Mouse (Mus musculus) right cerebral cortex, postnatal 4 days (tissue): ENCODE measurements at regions not wholly inside any gene's neighbourhood (a gene's known extent, or its start where the extent isn't known, plus 50 kb on each side); places are given as distances from the start of the nearest gene placed in this dataset.
A peak's percentile ranks its signal among the peaks of the same experiment; 100 is the strongest.
"Not testable (repeated sequence)": the region's sequence is repeated elsewhere in the genome, so short reads cannot be mapped to it uniquely, and the experiment has no call there.

Source experiments
- DNase-seq: peaks from one replicate; pipeline ENCODE4 v3.0.0-alpha.2; 2022

DNA sequence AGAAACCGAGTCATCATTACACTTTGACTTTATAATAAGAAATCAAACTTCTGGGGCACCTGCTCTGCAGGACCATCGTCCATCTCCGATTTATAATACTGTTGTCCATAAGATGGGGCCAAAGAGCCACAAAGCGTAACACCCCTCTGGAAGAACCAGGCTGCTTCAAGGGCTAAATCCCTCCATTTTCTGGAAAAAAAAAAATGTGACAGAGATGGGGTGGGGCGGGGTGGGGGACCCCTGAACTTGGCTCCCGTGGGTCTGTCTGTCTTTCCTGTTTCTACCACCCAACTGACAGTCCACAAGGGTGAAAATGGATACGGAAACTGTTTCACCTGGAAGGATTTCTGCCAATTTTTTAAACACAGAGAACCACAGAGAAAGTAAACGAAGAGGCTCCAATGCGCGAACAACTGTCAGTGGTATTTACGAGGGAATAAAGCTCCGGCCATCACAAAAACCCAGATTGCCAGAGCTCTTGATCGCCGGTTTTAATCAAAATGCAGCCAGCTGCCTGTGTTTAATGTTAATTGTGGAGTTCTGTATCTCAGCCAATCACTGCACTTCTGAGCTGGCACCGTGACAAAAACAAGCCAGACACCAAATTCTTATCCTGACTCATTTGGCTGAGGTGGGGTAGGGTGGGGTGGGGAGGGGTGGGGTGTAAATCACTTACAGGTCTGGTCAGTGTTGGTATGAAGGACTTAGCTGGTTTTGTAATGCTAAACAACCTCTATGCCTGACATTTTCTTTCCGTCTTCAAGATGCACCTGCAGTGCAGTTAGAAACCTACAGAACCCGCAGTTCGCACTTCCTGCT lies 122.5 kb upstream of the Dapk1 start:
- DNase-seq: peak; percentile 59

DNA sequence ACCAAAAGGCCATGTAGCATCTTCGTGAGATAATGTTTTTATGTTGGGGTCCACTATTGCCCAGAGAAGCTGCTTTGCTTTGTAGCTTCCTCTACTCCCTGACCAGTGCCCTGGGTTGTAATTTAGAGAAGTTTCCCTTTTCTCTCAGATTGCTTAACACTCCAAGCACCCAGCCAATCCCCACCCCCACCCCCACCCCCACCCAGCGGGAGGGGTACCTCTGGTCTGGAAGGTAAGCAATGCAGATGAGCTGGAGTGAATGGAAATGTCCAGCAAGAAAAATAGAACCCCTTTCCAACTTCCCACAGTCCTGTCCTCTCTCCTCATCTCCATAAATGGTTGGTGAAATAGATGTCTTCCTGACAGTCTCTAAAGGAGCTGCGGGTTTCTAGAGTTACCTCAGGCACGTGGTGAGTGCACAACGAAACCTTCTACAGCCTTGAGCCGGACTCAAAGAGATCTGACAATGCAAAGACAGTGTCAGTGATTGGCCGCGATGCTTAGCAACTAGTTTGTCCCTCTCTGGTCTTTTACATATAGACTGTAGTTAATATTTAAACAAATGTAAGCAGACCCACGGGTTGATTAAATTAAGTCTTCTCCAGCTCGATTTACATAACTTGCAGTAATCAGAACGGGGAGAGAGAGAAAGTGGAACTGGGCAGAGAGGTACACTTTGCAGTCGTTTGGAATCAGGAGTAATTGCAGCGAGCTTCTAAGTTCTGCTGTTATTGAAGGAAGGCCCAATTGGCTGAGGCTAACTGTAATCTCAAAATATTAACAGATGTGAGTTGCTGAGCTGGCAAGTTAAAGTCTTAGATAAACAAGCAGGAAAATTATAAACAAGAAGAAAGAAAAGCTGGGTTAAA lies 121.7 kb upstream of the Dapk1 start:
- DNase-seq: no peak

DNA sequence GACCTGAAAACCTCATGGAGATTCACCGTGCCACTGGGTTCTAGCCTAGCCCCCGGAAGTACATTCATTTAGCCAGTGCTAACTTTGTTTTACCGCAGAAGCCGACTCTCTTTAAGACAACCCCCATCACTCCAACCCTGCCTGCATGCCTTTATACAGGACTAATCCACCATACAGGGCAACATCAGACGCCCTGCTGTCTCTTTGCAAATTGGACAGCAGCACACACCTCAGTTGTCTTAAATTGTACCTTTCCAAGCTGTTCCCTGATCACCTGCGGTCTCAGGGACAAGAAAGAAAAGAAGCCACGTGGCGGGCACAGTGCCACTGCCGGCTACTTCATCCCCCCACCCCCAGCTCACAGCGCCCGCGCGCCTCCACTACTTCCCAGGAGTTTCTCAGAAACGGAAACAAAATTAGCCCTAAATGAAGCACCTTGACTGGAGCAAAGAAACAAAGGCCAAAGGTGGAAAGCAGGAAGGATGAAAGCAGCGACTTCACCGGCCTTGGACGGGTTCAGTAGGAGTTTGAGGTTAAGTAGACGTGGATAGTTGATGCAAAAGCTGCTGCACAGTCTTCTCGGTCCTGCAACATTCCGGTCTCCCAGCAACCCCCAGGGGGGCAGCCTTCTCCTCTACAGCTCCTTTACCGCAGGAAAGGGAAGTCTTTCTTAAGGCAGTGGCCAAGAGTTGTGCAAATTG lies 120.9 kb upstream of the Dapk1 start:
- DNase-seq: no peak

DNA sequence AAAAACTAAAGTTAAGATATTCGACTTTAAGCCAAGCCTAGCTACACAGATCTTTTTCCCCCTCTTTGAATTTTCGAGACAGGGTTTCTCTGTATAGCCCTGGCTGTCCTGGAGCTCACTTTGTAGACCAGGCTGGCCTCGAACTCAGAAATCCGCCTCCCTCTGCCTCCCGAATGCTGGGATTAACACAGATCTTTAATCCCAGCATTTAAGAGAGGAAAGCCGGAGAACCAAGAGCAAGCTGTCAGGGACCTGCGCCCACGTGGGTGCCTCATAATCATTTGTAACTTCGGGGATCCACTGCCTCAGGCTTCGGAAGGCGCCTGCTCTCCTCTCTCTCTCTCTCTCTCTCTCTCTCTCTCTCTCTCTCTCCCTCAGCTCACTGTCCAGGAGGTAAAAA lies 120.3 kb upstream of the Dapk1 start:
- DNase-seq: not testable (repeated sequence)

DNA sequence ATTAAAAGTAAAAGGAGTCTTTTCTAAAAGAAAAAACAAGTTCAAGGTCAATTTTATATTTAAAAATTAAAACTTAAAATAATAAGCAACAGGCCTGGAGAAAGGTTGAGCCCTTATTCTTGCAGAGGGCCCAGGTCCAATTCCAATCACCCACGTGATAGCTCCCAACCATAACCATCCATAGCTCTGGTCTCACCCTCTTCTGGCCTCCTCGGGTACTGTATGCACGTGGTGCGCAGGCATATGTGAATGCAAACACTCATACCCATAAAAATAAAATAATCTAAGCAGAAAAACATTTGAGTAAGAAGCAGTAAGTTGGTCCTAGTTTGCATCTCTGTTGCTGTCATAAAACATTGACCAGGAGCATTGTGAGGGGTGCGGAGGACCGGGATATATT lies 119.8 kb upstream of the Dapk1 start:
- no peak for DNase-seq

DNA sequence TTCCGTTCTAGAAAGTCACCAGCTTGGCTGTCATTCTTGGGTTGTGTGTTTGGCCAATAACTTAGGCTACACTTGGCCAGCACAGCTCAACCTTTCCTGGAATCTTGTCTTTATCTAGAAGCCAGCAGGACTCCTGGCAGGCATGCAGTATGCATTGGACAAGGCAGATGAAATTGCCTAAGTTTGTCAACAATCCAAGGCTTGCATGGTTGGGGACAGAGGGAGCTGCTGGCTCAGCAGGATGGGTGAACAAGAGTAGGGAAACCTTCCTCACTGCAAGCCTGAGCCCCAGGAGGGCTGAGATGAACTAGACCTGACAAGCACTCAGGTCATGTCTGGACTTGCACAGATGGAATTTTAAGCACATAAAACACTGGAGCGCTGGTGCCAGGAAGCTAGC lies 115.6 kb upstream of the Dapk1 start:
- no peak for DNase-seq

DNA sequence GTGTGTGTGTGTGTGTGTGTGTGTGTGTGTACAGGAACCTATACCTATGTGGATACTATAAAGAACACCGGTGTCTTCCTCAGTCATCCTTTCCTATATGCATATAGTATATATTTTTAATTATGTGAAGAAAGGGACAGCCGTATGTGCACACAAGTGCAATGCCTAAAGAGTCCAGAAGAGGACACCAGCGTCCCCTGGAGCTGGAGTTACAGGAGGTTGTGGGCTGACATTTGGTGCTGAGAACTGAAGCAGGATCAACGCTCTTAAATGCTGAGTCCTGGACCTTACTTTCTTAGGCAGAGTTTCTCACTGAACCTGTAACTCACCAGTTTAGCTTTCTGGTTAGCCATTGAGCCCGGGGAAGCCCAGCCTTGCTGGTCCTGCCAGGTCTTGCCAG lies 114.9 kb upstream of the Dapk1 start:
- DNase-seq: no peak

DNA sequence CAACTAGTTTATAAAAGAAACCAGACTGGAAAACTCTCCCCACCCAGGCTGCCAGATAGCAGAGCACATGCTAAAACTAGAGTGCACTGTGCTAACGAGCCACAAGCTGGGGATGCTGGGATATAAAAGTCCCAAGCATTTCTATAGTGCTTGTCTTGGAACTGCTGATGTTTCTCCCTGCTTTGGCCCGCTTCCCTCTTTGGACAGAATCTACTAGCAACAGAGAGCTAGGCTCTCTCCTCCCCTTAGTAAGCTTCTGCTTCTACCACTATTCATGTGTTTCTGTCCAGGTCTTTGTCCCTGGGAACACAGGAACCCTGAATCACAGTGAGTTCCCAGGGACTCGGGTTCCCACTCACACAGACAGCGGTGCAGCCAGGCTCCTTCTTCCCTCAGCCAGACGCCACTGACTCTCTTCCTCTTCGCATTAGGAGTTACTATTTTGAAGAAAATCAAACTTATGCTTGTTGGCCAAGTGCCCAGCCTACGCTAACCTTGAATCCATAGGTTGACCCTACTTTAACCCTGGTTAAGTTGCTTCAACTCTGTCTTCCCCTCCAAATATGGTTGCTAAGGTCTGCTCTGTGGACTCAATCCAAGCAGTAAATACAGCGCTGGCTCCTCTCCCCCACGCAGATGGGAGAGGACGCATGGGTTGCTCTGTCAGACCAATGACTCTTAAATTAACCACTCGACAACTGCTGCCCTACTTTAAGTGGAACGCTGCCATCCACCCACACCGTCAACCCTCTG lies 113.4 kb upstream of the Dapk1 start:
- DNase-seq: peak; percentile 52

DNA sequence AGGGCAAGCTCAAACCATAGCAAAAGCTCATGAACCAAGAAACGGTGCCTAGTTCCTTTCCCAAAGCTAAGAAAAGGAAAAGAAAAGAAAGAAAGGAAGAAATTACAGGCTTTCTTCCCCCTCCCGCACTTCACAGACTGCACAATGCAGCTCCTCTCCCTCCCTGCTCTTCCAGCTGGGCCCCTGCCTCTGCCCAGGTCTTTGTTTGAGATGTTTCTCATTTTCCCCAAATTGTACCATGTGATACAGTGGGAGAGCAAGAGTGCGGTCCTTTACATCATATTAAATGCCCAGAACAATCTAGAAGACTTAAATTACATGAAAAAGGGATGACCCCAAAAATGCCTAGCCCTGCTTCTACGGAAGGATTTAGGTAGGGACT lies 112.9 kb upstream of the Dapk1 start:
- DNase-seq: no peak

DNA sequence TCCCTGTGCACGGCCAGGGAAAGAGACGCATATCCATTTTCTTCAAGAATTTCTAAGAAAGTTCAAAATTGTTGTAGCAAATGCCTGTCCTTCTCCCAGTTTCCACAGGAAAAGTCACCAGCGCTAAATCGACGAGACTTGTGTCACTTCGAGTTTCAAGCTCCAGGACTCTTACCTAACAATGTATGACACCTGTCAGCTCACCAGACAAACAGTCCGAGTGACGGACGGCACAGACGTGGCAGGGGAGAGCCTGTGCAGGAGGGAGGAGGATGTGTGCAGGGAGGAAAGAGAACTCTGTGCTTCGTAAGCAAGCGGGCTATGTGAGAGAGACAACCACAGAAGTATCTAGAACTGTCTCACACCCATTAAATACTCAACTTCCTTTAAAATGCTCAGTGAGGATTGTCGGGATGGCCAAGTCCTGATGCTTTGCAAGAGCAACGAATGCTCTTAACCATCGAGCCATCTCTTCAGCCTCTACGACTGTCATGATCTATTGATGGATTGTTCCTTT lies 109.7 kb upstream of the Dapk1 start:
- no peak for DNase-seq

DNA sequence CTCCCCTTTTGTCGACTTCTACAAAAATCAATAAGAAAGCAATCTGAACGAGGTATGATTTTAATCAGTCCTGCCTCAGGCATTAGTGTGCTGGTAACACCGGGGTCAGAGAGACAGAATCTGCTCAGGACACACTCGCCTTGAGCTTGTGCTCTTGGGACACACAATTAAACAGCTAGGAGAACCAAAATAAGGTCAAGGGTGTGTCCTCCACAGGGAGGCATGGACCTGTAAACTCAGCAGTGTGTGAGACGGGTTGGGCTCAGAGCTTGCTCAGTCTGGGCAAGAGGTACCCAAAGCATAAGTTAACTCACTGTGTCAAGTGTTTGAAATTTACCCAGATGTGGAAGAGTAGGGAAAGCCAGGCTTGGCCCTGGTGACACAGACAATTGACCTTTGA lies 107.9 kb upstream of the Dapk1 start:
- no peak for DNase-seq

DNA sequence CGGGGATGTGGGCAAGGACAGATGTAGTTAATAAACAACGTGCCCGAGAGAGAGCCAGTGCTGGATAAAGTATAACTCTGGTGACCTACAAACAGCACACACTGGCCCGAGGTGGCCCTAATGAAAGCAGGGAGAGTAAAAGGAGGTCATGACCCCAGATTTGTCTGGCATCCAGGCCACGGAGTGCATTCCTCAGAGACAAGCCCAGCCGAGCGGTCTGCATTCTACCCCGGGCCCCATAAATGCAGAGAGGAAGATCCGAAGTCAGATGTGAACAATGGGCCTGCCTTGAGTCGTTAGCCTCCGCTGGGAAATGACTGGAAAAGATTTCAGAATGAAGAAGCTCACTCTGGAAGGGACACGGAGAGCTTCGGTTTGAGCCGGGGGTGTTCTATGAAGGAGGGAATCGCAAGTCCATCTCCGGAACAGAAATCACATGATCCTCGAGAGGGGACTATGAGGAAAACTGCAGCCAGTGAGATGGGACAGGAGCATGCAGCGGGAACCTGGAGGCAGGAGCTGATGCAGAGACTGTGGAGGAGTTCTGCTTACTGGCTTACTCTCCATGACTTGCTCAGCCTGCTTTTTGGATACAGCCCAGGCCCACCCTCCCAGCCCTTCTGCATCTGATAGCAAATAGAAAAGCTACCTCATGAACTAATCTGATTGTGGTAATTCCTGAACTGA lies 103.9 kb upstream of the Dapk1 start:
- DNase-seq: no peak

DNA sequence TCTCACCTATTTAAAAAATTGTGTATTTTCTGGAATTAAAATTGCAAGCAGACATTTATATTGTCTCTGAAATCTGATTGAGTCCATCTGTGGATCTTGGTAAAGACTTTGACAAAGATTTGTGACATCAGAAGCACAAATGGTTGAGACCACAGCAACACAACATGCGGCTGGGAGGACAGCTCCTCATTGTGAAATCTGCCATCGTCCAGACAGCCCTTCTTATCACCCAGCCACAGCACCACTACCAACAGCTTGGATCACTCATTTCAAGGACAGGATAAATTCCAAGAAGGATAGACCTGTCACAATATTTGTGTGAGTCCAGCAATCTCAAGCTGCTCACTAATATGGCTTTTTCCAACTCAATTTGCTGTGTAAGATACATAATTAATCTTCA lies 97.6 kb upstream of the Dapk1 start:
- DNase-seq: no peak

DNA sequence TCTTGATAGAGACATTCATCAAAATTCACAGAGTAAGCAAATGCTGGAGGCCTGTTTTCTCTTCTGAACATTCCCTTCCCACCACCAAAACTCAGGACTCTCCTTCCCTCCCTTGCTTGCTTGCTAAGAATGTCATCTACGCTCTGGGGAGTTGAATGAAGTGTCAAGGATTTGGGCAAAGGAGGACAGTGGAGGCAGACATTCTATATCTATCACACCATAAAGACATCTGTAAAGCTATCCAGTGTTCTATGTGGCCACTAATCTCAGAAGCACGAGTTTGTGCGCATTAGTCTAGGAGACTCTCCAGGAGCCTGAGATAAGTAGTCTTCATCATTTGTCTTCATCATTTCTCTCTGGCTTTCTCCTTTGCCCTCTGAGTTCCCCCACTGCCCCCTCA lies 94.1 kb upstream of the Dapk1 start:
- no peak for DNase-seq

DNA sequence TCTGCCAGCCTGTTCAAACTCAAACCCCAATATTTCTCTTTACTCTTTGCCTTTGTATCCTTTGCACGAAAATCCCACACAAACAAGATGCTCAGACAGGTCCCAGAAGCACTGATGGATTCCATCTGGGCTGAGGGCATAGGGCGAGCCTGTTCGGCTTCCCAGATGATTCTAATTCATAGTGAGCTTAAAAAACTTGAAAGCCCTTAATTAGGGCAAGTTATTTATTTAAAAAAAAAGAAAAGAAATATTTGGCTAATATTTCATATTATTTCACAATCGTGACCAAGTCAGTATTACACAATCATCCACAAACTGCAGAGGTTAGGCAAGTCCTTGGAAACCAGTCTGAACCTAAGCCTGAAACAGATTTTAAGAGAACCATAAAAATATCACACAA lies 93.7 kb upstream of the Dapk1 start:
- no peak for DNase-seq

DNA sequence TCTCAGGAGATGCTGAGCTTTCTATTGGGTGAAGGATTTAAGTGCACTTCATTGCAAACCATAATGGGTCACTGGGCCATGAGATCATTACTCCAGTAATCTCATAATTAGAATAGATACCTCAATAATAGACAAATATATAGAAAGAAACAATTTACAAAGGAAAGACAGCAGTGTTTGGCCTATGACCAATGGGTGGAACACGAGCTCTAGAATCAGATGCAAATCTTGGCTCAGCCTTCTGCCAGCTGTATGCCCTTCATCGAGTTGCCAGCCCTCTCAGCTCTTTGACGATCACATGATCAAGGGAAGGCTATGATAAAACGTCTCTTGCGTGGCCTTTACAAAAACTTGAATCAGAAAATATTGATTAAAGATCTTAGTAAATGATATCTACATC lies 92.9 kb upstream of the Dapk1 start:
- DNase-seq: no peak

DNA sequence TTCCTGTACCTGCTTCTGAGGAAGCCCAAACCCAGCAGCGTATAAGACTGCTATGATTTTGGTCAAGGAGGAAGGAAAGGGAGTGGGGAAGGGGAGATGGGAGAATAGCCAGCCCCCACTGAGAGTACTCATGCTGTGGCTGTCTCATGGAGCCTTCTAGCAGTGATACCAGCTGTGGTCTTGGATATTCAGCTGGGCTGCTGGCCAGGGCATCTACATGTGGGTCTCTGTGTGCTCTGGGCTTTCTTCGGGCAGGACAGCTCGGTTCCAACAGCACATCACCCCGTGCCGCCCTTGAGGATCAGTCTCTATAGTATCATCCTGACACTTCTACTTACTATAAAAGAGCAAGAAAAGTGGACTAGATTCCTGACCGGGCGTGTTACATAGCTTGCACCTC lies 90.6 kb upstream of the Dapk1 start:
- no peak for DNase-seq

DNA sequence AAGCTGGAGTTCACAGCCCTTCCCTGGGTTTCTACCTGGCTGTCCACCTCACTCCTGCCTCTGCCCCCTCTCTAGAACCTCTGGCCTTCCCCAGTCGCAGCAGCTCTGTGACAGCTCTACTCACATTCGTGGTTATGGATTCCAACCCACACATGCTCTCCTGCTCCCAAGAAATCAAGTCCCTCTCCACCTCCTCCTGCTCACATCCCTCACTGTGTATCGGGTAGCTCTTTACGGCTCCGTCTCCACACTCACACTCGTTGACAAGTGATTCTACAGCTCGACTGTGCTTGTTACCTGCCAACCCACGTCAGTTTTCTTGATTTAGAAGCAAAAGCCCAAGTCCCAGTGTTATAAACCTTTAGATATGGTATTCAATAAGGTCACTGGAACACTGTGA lies 90.1 kb upstream of the Dapk1 start:
- DNase-seq: no peak

DNA sequence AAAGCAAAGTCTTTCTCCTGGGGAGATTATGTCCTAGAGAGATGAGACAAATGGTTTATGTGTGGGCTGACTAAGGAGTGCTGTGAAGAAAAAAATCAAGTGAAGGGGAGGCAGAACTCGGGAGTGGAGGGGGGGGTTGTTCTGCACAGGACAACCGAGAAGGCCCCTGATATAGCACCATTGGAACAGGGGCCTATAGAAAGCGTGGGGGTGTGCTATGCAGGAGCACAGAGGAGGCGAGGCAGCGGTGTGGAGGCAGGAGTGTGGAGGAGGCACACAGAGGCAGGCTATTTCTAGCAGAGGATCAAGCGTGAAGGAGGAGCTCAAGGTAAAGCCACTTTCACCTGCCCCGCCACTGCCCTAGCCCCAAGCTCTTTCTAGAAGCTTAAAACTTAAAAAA lies 88.0 kb upstream of the Dapk1 start:
- DNase-seq: no peak

DNA sequence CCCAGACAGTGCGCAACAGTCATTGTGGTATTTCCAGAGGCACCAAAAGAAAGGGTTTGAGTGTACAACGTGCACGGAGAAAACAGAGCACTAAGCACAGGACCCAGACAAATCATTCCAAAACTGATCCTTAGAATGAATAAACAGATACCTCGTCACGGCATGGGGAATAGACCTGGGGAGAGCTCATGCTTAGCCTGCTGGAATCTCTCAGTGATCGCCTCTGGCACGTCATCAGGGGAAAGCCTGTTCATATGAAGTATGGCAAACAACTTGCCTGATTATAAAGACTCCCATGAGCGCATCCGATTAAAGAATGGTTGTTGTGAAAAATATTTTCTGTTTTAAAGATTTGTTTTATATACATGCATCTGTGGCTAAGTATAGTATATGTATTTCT lies 86.9 kb upstream of the Dapk1 start:
- DNase-seq: no peak

DNA sequence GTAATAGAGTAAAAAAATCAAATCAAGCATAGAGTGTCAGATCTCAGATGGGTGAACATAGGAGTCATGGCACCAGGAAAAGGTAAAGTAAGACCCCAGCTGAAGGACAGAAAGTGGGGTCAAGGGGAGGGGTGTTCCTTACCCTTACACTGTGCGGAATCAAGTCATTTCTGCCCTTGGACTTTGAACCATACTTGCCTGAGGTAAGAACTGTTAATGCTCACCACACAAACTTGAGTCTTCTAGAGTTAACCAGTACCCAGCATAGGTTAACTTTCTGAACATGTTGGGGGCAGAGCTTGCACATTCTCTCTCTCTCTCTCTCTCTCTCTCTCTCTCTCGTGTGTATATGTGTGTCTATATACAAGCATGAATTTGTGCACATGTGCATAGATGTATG lies 83.7 kb upstream of the Dapk1 start:
- DNase-seq: no peak

DNA sequence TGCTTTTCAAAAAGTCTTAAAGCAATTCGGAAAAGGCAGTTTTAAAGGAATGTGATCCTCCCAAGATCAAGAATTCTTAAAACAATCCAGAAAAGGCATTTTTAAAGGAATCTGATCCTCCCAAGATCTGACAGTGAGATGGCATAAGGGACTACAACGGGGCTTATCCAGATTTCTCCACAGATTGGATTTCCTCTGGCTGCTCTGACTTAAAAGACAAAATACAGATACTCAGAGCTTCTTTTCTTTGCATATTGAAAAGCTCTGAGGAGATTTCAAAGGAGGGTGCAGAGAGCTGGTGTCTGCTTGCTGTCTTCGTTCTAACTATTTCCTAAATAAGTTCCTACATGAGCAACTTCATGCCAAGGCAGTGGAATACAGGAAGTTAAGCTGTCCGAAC lies 82.0 kb upstream of the Dapk1 start:
- no peak for DNase-seq
